Mouse (Mus musculus) embryo, embryonic 11.5 days (tissue): ENCODE measurements at regions not wholly inside any gene's neighbourhood (a gene's known extent, or its start where the extent isn't known, plus 50 kb on each side); places are given as distances from the start of the nearest gene placed in this dataset.

Experiments used
- DNase-seq: peaks from one replicate; pipeline ENCODE4 v3.0.0-alpha.2; 2012; ENCODE audit warnings: low read depth, low spot score

DNA sequence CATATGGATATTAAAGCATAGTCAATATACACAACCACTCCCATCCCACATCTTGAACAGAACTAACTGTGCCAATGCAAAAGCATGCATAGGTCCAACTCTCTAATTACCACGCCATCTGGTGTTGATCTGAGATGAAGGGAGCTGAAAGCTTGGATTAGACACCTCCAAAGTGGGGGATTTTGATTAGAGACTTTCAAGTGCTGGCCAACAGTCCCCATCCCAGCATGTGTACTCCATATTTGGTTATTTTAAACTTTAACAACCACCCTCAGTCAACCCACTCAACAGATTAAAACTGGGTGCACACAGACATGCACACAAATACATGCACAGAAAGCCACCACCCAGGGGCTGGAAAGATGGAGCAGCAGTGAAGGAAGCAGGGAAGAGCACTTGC is 366.9 kb upstream of the Intu start:
- DNase-seq: no peak

- DNase-seq: no peak
Observed at GRCm38 (mm10) chr3:40167970-40168626, 363.0 kb upstream of the Intu start.

GRCm38 (mm10) chr3:40169590-40169989 is 361.5 kb upstream of the Intu start:
- no peak for DNase-seq

DNA sequence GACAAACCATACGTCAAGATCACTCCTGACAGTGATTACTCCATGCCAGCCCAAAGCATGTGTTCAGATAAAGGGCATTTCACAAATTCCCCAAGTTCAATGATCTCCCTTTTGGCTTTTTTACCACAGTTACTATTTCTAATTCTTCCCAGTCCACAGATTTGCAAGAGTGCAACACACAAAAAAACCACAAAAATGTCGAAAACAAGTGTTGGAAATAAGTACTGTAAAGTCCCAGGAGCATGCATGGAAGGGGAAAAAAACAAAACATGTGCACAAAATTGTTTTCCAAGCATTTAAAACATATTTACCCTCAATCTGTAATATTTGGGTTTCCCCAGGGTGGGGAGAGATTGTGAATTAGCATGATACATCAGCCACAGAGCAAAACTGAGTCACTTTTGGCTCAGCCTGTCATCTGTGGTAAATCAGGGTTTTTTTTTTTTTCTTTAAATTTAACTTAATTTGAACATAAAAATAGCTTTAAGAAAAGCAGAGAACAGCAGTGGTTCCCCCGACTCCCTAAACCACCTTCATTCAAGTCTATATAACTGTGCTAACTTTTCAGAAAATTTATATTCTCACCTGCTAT is 351.3 kb upstream of the Intu start:
- DNase-seq: no peak

- DNase-seq: no peak
Observed at GRCm38 (mm10) chr3:40185597-40186320, 345.3 kb upstream of the Intu start.

DNA sequence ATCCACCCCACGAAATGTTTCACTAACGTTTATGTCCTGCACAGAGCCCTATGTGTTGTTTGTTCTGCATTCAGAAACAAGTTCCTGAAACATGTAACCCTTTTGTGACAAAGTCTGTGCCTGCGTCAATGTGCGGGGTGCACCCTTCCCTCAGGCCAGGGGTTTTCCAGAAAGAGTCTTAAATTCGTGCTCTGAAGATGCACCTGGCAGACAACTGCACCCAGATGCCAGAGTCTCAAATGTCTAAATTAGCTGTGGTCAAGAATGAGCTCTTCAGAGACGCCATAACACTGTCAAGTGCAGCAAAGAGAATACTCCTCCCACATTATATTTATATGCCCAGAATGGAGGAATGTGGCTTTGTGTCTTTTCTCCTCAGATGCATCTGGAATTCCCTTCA is 341.6 kb upstream of the Intu start:
- DNase-seq: no peak

DNA sequence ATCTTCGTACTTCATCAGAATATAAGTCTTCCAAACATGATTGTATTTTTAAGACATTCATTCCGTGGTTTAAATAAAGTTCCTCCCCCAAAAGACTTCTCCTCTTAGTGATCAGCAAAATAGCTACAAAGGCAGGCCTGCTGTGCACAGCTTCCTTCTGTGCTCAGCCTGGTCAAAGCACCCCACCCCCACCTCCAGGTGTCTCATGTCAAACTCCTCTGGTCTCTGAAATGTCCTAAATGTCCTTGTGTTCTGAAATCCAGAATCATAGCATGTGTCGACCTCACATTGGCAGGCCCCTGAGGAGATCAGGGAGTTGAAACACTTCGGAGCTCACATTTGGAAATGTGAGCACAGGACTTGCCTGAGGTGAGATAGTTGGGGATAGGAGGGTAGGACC is 341.1 kb upstream of the Intu start:
- DNase-seq: no peak

DNA sequence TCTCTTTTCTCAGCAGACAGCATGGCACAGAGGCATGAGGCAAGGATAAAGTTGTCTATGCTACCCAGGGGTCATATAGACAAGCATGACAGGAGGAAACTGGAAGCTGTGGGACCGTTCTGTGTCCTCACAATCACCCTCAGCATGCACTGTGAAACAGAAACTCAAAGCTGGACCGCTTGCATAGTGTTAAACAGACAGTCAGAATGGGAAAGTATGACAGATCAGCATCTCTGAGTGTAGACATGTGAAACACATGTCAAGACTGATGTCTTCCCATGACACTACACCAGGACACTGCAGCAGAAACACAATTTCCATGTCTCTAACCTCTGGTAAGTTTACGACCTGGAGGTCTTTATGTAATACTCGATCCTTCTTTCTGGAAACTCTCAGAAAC is 330.9 kb upstream of the Intu start:
- DNase-seq: no peak

DNA sequence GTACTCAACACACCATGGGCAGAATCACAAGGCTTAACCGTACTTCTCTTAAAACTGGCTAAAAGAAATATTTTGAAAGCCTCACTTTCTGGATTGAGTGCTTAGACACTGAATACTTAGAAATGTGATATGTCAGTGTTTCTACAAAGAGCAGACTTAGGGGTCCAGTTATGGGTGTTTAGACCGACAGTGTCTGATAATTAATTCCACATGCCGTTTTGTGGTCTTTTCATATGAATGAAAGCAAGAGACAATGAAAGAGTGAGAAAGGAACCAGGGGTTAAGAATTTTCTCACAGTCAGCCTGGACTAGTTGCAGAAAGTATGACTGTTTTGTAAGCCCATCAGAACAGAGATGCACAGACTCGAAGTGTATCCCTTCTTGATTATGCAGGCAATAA is 324.8 kb upstream of the Intu start:
- DNase-seq: no peak

DNA sequence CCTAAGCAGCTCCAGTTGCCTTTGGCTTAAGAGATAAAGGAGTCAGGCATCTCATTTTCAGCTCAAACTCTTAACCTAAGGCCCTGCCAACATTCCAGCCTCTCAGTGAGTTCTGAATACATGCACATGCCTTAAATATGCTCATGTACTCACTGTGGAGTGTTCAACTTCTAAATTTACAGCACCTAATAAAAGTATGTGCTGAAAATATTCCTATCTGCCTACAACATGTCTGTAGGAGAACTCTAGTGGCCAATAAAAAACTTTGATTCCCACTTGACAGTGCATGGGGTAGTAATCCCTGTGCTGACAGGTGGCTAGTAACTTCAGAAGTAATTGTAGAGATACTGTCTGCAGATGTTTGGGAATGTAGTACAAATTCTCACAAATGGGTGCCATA is 319.3 kb upstream of the Intu start:
- no peak for DNase-seq

DNA sequence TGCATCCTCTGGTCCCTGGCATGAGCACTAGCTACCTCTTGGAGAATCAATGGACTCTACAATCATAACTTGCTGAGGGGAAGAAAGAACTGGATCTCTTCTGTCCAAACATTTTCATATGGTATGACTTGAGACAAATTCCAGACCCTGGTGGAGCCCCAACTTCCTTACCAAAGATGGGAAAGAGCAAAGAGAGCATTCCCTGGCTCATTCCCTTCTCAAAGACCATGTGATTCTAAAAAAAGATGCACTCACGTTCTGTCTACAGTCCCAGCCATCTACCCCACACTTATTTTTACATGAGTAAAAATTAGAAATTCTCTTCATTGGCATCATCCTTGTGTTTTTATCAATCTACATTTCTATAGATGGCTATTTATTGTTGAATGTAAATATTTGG is 304.3 kb upstream of the Intu start:
- no peak for DNase-seq

DNA sequence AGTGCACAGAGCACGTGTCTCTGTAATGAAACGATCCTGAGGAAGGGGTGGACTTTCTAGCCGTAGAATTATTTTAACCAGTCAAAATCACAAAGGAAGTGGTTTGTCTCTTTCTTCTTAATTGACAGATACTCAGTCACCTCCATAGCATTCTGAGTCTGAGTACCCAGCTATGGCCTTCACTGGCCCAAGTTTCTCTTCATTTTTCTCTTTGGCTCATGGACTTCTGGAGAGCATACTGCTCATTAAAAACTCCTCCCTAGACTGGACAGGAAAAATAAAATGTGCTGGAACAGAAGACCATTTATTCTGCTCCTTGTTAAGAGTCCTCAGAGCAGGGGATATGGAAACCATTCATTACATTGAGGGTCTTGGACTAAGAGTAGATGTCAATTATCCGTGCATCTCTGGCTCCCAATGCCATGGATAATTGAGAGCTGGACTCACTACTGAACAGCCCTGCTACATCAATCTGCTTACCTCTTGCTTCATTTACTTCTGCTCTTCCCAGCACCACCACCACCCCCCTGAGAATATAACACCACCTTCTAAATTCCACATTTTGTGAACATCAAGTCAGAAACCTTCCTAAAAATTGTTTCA is 287.5 kb upstream of the Intu start:
- DNase-seq: no peak

DNA sequence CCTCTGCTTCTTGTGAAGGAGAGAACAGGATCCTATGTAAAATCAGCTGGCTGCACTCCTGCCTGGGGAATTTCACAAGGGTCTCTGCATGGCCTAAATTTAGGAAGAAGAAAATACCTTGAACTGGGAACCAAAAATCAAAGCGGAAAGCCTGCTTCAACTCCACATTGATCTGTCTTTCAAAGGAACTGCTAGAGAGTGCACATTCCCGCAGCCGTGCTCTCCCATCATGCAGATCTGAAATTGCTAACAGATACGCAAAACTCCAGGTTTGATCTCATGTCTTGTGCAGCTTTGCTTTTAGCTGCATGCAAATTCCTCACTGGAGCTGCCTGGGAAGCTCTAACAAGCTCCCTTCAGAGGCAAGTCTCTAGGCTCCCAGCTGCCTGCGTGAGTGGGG is 276.7 kb upstream of the Intu start:
- DNase-seq: no peak

DNA sequence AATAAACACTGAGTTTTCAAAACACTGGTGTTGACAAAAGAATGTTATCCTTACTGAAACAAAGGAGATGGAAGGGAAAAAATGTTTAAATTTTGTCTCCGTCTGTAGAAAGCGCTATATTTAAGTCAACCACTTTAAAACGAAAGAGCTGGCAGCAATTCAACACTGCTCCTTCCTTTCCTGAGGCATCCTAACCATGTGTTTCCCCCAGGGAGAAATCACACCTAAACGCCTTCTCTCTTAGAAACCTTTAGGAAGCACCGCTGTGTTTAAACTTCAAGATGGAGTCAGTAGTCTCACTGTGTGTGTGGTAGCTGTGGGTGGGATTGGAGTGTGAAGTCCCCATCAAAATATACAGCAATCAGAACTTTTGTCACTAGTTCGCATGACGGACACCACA is 268.6 kb upstream of the Intu start:
- no peak for DNase-seq

DNA sequence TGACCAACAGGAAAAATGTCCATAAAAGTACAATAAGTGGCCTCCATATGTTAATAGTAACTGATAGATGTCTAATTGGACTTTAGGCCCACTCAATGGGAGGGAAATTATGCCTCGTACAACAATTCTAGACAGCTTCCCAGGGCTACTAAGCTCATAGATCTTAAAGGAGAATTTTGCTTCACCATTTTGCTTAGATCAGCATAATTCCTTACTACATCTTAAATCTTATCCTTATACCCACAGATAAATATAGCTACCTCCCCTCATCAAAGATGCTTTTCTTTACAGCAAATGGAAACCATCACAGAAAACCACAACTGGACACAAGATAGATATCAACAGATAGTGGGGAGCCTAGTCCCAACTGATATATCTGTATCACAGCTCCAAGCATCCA is 263.6 kb upstream of the Intu start:
- no peak for DNase-seq

GRCm38 (mm10) chr3:40282926-40283325 is 248.2 kb upstream of the Intu start:
- no peak for DNase-seq

- no peak for DNase-seq
Observed at GRCm38 (mm10) chr3:40286959-40287710, 244.0 kb upstream of the Intu start.

DNA sequence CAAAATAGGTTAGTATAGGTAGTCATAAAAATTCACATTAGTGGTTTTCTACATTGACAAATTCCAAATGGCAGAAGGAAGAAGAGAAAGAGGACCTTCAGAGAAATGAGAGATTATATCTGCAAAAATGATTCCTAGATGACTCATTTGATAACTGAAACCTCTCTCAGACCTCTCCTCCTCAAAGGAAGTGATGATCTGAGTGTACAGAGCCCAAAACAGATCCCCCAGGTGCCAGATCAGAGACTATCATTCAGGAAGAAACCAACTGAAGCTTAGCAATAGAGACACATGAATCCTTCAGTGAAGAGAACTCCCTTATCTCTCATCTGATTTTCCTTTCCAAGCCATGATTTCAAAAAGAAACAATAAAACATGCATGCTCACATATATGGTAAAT is 234.0 kb upstream of the Intu start:
- no peak for DNase-seq

DNA sequence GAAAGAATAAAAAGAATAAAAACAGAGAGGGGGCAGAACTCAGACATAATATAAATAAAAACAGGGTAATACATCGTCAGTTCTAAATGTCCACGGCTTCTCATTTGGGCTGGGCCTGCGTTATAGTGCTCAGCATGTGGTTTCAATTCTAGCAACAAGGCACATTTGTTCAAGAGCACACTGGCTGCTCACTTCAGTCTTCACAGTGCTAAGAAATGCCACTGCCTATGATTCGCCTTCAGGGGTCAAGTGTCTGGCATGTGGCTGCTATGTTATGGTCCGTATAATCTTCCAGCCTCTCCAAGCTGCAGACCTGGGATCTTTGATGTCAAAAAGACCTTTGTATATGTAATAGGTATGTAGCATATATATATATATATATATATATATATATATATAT is 210.8 kb upstream of the Intu start:
- no peak for DNase-seq

DNA sequence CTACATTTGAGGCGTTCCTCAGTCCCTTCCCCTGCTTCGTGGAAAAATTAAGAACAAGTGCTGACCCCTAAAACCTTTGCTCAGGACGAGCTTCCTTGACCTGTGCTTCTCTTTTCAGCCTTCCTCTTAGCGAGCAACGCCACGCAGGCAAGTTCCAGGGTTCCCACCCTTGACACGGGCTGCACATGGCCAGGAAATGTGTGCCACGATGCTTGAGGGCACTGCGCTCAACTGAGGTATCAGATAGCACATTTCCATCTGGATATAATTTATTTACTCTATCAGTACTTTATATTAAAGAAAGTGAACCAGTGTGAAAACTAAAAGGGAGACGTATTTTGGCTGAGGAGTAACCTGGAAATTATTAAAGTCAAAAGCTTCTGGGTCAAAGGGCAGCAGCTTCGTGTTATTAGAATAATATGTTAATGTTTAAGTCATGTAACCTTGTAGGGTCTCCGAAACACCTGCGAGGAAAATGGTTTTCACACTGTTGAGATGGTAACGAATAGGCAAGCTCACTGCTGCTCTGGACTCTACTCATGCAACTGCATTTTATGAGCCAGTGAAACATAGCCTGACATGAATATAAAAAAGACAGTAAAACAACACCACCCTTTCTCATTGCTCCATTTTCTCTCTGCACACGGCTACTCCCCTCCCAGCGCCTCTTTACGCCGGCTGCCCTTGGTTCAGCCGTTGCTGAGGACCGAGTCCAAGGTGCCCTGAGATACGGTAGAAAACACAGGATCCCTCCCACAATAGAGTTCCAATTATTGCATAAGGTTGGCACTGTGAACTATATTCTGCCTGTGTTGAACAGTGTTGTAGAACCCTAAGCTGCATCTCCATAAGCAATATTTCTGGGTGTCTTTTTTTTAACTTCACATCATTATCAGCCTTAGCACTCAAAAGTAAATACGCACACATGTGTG is 204.9 kb upstream of the Intu start:
- no peak for DNase-seq

DNA sequence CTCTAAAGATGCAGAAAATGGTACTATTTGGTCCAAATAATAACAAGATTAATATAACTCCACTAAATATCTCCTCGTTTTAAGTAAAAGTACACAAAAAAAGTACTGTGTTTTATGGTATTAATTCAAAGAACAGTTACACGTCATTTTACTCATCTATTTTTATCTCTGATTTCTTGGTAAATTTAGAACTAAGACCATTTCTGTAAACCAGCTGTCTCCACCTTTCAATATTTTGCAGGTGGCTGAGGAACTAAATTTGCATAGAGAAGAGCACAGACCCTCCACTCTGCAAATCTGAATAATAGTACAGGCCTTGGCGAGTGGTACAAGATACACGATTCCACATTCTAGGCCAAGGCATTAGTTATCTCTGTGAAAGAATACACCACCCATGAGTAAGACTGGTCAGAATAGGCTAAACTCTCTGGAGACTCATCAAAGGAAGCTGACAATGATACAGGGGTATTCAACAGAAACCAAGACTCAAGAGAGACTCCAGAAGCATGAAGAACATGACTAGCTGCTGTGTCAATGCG is 191.5 kb upstream of the Intu start:
- DNase-seq: no peak
